Mouse (Mus musculus) macrophage (primary cell): ENCODE data around the gene Yeats4. TPM values are rescaled to one million over a fixed set of nuclear protein-coding genes. Genes with fewer than 3 reads are reported as not detected.

Experiments
- H3K27ac ChIP-seq: fragments of 350-480 bp; formaldehyde crosslinking; 2 replicates; pipeline ENCODE4 v1.9.0; 2021
- H3K36me3 ChIP-seq: fragments of 350-480 bp; formaldehyde crosslinking; 2 replicates; pipeline ENCODE4 v1.9.0; 2021; ENCODE audit errors: inconsistent target
- H3K4me3 ChIP-seq: fragments of 350-480 bp; formaldehyde crosslinking; 2 replicates; pipeline ENCODE4 v1.9.0; 2021; ENCODE audit errors: inconsistent target
- H3K79me2 ChIP-seq: fragments of 350-480 bp; formaldehyde crosslinking; 2 replicates; pipeline ENCODE4 v1.9.0; 2021; ENCODE audit errors: inconsistent target
- WGBS: methylation state at CpG from one replicate; pipeline ENCODE4 v1.1.7; 2026; ENCODE audit warnings: inconsistent platforms; ENCODE audit not compliant: missing documents; 5-methylcytosine and 5-hydroxymethylcytosine counted together
- polyA plus RNA-seq: library from polyadenylated mRNA; stranded (reverse); fragments of 250-400 nt; gene quantifications from 3 replicates; pipeline ENCODE4 v1.2.4, GENCODE M21; 2018; ENCODE audit warnings: inconsistent platforms

The Yeats4 gene
- polyA plus RNA-seq, 1 experiment from 2014 or later = 78.5 TPM

GRCm38 (mm10) chr10:117174645-117175044 is 49.7 kb downstream of the Yeats4 start:
- Histone ChIP-seq H3K4me3 (no peak overlapping the region), H3K36me3 (no peaks in the 10 kb centered on the region), H3K27ac (no peak overlapping the region), H3K79me2 (no peaks in the 10 kb centered on the region)
- 94% methylated on average over 12 of the region's 12 CpGs for WGBS

DNA sequence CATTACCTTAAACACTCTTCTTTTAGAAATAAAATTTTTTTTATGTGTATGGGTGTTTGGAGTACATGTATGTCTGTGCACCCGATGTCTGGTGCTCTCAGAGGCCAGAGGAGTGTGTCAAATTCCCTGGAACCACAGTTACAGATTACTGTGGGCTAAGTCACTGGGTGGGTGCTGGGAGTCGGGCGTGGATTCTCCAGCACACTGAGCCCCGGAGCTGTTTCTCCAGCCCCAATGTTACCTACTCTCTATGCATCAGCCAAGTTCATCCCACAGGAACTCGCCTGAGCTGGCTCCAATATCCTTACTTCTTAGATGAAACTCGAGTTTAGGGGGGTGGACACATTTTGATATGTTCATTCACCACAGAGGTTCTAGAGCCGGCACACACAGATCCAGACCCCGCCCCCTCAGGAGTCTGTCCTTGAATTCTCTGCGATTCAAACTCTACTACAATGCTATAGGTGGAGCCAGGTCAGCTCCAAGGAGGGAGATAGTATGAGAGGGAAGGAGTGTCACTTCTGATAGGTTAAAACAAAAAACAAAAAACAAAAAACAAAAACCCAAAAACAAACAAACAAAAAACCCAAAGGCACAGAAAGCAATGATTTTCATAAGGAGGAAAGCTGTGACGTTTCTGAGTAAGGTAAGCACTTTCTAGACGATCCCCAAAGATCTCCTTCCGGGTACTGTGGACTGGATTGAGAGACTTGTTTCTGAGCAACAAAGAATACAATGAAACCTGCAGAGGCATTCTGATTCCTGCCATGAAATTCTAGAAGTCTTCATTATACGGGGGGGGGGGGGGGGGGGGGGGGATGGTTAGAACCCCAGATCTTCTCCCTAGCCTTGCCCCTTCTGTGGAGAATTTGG is 50.5 kb downstream of the Yeats4 start:
- 75% methylated on average over 12 of the region's 13 CpGs for WGBS
- H3K27ac ChIP-seq = no peak overlapping the region
- H3K36me3 ChIP-seq = no peaks in the 10 kb centered on the region

GRCm38 (mm10) chr10:117173111-117173510 is 51.2 kb downstream of the Yeats4 start:
- H3K79me2 ChIP-seq = no peaks in the 10 kb centered on the region
- 93% methylated on average over 1 of the region's 1 CpGs for WGBS
- H3K4me3 ChIP-seq = no peak overlapping the region
- no peaks in the 10 kb centered on the region for H3K36me3 ChIP-seq
- H3K27ac ChIP-seq = no peak overlapping the region

More for the DNA sequence above, 50.5 kb downstream of the Yeats4 start:
- H3K4me3 ChIP-seq = no peak overlapping the region
- H3K79me2 ChIP-seq = no peaks in the 10 kb centered on the region

DNA sequence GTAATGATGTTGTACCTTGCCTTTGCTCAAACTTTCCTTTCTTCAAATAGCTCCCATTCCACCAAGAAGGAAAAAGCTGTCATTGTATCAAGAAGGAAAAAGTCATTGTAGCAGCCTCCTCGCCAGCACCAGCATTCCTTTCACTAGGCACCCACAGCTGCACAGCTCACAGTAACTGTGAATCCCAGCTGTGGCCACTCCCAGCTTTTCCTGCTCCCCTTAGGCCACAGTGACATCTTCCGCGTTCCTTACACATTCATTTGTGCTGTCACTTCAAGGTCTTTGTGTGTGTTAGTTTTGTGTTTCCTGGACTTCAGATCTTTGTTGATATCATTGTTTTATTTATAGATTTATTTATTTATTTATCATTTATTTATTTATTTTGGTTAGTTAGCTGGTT is 52.2 kb downstream of the Yeats4 start:
- Histone ChIP-seq H3K79me2 (no peaks in the 10 kb centered on the region), H3K36me3 (no peaks in the 10 kb centered on the region), H3K27ac (no peak overlapping the region), H3K4me3 (no peak overlapping the region)
- WGBS = 97% methylated on average over 3 of the region's 3 CpGs

GRCm38 (mm10) chr10:117166785-117167425 is 57.4 kb downstream of the Yeats4 start:
- no peaks in the 10 kb centered on the region for H3K79me2 ChIP-seq
- H3K36me3 ChIP-seq = no peaks in the 10 kb centered on the region
- 91% methylated on average over 11 of the region's 11 CpGs for WGBS
- no peak overlapping the region for H3K4me3 ChIP-seq
- H3K27ac ChIP-seq = no peak overlapping the region

Other genes starting within 250 kb of the Yeats4 start
- gene Best3, start 238.2 kb downstream of the Yeats4 start, polyA plus RNA-seq = 0.04 TPM in 1 of 3 replicates, not detected in the others
- gene Lrrc10, start 179.2 kb downstream of the Yeats4 start, polyA plus RNA-seq = not detected in 3 replicates
- 127 to 262 TPM (median 206 TPM) in 3 replicates for gene Cct2, start 160.7 kb downstream of the Yeats4 start, polyA plus RNA-seq
- gene Frs2, start 76.0 kb downstream of the Yeats4 start, polyA plus RNA-seq = 10.7 to 14.5 TPM (median 13.7 TPM) in 3 replicates
- not detected in 3 replicates for gene 9530003J23Rik, start 14.2 kb upstream of the Yeats4 start, polyA plus RNA-seq
- gene Lyz2, start 57.8 kb upstream of the Yeats4 start, polyA plus RNA-seq = 16,156 to 35,026 TPM (median 20,022 TPM) in 3 replicates
- 3.4 to 8.7 TPM (median 5.9 TPM) in 3 replicates for gene Lyz1, start 68.4 kb upstream of the Yeats4 start, polyA plus RNA-seq
- gene Cpsf6, start 155.5 kb upstream of the Yeats4 start, polyA plus RNA-seq = 34.3 to 45.3 TPM (median 41.5 TPM) in 3 replicates